Mouse (Mus musculus): ENCODE measurements around the gene Tarsl2. TPM values are rescaled to one million over a fixed set of nuclear protein-coding genes. Genes with fewer than 3 reads are reported as not detected.

Tarsl2 gene
- total RNA-seq (2021): 10 to 100 TPM; 43.4 to 46.0 TPM

GRCm38 (mm10) chr7:65644643-65645351 is at the start of gene Tarsl2:
TSS of gene Tarsl2 (plus strand) at chr7:65644898.
- peak; percentile 92 to 98 for DNase-seq (ENCODE audit: low spot score in 2 of 2)
- intact Hi-C loops (cut with DNase I): loop anchor here (5.0 kb wide), 2 partner anchors 117 to 327 kb away; partner anchors contain the start of gene Tjp1

GRCm38 (mm10) chr7:65606124-65606523 is 38.6 kb upstream of the Tarsl2 start:
- peak in 1 of 2 experiments; percentile 37 for DNase-seq (ENCODE audit: low spot score in 2 of 2)
- intact Hi-C loops (cut with DNase I): no loop called here

GRCm38 (mm10) chr7:65607003-65607402 is 37.7 kb upstream of the Tarsl2 start:
- intact Hi-C loops (cut with DNase I): no loop called here
- peak; percentile 31 to 41 for DNase-seq (ENCODE audit: low spot score in 2 of 2)

- DNase-seq (ENCODE audit: low spot score in 2 of 2): peak; percentile 66 to 94
- intact Hi-C loops (cut with DNase I): loop anchor here (2.0 kb wide), 1 partner anchor 83 kb away; the partner anchor contains the start of gene Tjp1
Measured at GRCm38 (mm10) chr7:65610171-65610570, 34.5 kb upstream of the Tarsl2 start.

GRCm38 (mm10) chr7:65610673-65611072 is 34.0 kb upstream of the Tarsl2 start:
- DNase-seq (ENCODE audit: low spot score in 2 of 2): no peak
- intact Hi-C loops (cut with DNase I): loop anchor here (2.0 kb wide), 1 partner anchor 84 kb away; the partner anchor contains the start of gene Tjp1

GRCm38 (mm10) chr7:65611298-65611697 is 33.4 kb upstream of the Tarsl2 start:
- intact Hi-C loops (cut with DNase I): loop anchor here (2.0 kb wide), 1 partner anchor 84 kb away; the partner anchor contains the start of gene Tjp1
- DNase-seq (ENCODE audit: low spot score in 2 of 2): no peak

GRCm38 (mm10) chr7:65613723-65614122 is 31.0 kb upstream of the Tarsl2 start:
- intact Hi-C loops (cut with DNase I): no loop called here
- no peak for DNase-seq (ENCODE audit: low spot score in 2 of 2)

- intact Hi-C loops (cut with DNase I): loop anchor here (5.0 kb wide), 1 partner anchor 301 kb away; no protein-coding TSS in a partner anchor
- DNase-seq (ENCODE audit: low spot score in 2 of 2): no peak
Measured at GRCm38 (mm10) chr7:65618751-65619150, 25.9 kb upstream of the Tarsl2 start.

- intact Hi-C loops (cut with DNase I): no loop called here
- no peak for DNase-seq (ENCODE audit: low spot score in 2 of 2)
Measured at GRCm38 (mm10) chr7:65620746-65621145, 24.0 kb upstream of the Tarsl2 start.

- DNase-seq (ENCODE audit: low spot score in 2 of 2): no peak
- intact Hi-C loops (cut with DNase I): no loop called here
Measured at GRCm38 (mm10) chr7:65623330-65623729, 21.4 kb upstream of the Tarsl2 start.

- intact Hi-C loops (cut with DNase I): no loop called here
- no peak for DNase-seq (ENCODE audit: low spot score in 2 of 2)
Measured at GRCm38 (mm10) chr7:65625528-65625927, 19.2 kb upstream of the Tarsl2 start.

GRCm38 (mm10) chr7:65629846-65630245 is 14.9 kb upstream of the Tarsl2 start:
- DNase-seq (ENCODE audit: low spot score in 2 of 2): no peak
- intact Hi-C loops (cut with DNase I): no loop called here

GRCm38 (mm10) chr7:65630661-65631060 is 14.0 kb upstream of the Tarsl2 start:
- no peak for DNase-seq (ENCODE audit: low spot score in 2 of 2)
- intact Hi-C loops (cut with DNase I): no loop called here

- no peak for DNase-seq (ENCODE audit: low spot score in 2 of 2)
- intact Hi-C loops (cut with DNase I): no loop called here
Measured at GRCm38 (mm10) chr7:65635831-65636230, 8.9 kb upstream of the Tarsl2 start.

GRCm38 (mm10) chr7:65636356-65636880 is 8.3 kb upstream of the Tarsl2 start:
- DNase-seq (ENCODE audit: low spot score in 2 of 2): no peak

GRCm38 (mm10) chr7:65638170-65638770 is 6.4 kb upstream of the Tarsl2 start:
- intact Hi-C loops (cut with DNase I): no loop called here
- peak in 1 of 2 experiments; percentile 51 for DNase-seq (ENCODE audit: low spot score in 2 of 2)

More at GRCm38 (mm10) chr7:65636356-65636880, 8.3 kb upstream of the Tarsl2 start:
- intact Hi-C loops (cut with DNase I): no loop called here

GRCm38 (mm10) chr7:65639821-65640382 is 4.8 kb upstream of the Tarsl2 start:
- intact Hi-C loops (cut with DNase I): loop anchor here (5.0 kb wide), 2 partner anchors 113 to 323 kb away; partner anchors contain the start of gene Tjp1
- DNase-seq (ENCODE audit: low spot score in 2 of 2): peak in 1 of 2 experiments; percentile 82

- intact Hi-C loops (cut with DNase I): loop anchor here (5.0 kb wide), 2 partner anchors 113 to 323 kb away; partner anchors contain the start of gene Tjp1
Measured at GRCm38 (mm10) chr7:65640672-65641071, 4.0 kb upstream of the Tarsl2 start.

GRCm38 (mm10) chr7:65642371-65643304 is 2.1 kb upstream of the Tarsl2 start:
- DNase-seq (ENCODE audit: low spot score in 2 of 2): peak in 1 of 2 experiments; percentile 50
- intact Hi-C loops (cut with DNase I): loop anchor here (5.0 kb wide), 2 partner anchors 115 to 325 kb away; partner anchors contain the start of gene Tjp1

More at GRCm38 (mm10) chr7:65640672-65641071, 4.0 kb upstream of the Tarsl2 start:
- DNase-seq (ENCODE audit: low spot score in 2 of 2): no peak
